Mouse (Mus musculus): ENCODE results near the gene Ppp1r13l. TPM values are rescaled to one million over a fixed set of nuclear protein-coding genes. Genes with fewer than 3 reads are reported as not detected.

Ppp1r13l gene
- polyA plus RNA-seq, 1 experiment from 2014 or later, result 3.0 TPM

DNA sequence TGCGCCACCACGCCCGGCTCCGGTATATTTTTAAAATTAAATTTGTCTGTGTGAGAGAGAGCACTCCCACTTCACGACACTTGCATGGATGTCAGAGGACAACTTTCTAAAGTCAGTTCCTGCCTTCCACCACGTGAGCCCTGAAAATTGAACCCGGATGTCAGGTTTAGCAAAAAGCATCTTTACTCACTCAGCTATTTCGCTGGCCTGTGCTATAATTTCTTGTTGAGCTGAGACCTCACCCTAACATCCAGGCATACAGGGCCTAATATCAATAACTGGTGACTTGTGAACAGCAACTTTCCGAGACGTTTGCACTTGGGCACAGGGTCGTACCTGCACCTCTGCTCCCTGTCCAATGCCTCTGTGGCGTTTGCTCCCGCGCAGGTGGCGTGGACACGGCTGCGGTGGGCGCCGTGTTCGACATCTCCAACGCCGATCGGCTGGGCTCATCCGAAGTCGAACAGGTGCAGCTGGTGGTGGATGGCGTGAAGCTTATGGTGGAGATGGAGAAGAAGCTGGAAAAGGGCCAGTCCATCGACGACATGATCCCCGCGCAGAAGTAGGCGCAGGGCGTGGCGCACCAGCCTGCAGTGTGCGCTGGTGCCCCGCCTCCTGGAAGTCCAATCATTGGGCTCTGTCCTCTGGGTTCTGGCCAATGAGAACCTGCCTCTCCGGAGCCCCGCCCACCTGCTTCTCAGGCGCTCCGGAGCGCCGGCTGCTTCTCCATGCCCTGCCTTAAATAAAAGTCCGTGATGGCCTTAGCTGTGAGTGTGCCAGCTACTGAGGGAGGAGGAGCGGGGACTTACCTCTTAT, 61.5 kb downstream of the Ppp1r13l start:
- peak; percentile 96 for DNase-seq (ENCODE audit: low spot score)
- no peak for TF ChIP-seq CTCF (IDR thresholded peaks at IDR 0.05; ENCODE audit: low read depth)

DNA sequence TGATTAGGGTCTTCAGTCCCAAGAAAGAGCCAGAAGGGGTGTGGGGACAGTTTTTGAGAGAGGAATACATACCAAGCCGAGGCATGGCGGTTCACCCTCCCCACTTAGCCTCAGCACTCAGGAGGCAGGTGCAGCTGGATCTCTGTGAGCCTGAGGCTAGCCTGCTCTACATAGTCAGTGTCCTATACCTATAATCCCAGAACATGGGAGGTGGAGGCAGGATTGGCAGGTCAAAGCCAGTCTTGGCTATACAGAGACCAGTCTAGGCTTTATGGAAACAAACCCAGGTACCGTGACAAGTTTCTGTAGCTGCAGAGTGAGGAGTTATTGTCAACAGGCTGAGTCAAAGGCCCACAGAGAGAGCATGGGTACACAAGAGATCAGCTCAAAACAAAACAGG, 63.5 kb downstream of the Ppp1r13l start:
- Histone ChIP-seq H3K4me2 (ENCODE audit: low read length) (no peak overlapping the region), H3K4me3 (replicated peaks; ENCODE audit: low read depth, low read length) (no peak overlapping the region), H3K27ac (no peak overlapping the region), H3K4me1 (replicated peaks; ENCODE audit: insufficient read depth, low read length) (no peaks in the 10 kb centered on the region; the same call in 1 of the 2 replicates), H3K27me3 (ENCODE audit: insufficient read depth, low read length) (peaks cover 15% of the 10 kb centered on the region), H3K9ac (ENCODE audit: low read depth, low read length) (no peak overlapping the region), H3K9me3 (replicated peaks; ENCODE audit: low read length) (no peaks in the 10 kb centered on the region), H3K36me3 (ENCODE audit: insufficient read depth, low read length) (peaks cover 21% of the 10 kb centered on the region)
- ATAC-seq (replicated peaks; ENCODE audit: low FRiP score, low read depth), result no peak
- TF ChIP-seq CTCF (IDR thresholded peaks at IDR 0.05; ENCODE audit: low read depth), result no peak
- no peak for DNase-seq (ENCODE audit: low spot score)
- 88% methylated on average over 3 of the region's 3 CpGs for WGBS

More for the DNA sequence above, 61.5 kb downstream of the Ppp1r13l start:
- peaks cover 15% of the 10 kb centered on the region for H3K27me3 ChIP-seq (ENCODE audit: insufficient read depth, low read length)
- WGBS, result 14% methylated on average over 43 of the region's 43 CpGs
- no peaks in the 10 kb centered on the region; the same call in 1 of the 2 replicates for H3K4me1 ChIP-seq (replicated peaks; ENCODE audit: insufficient read depth, low read length)
- H3K9ac ChIP-seq (ENCODE audit: low read depth, low read length), result no peak overlapping the region
- H3K36me3 ChIP-seq (ENCODE audit: insufficient read depth, low read length), result peaks cover 11% of the 10 kb centered on the region
- H3K4me2 ChIP-seq (ENCODE audit: low read length), result peak overlapping the region; percentile 57
- H3K9me3 ChIP-seq (replicated peaks; ENCODE audit: low read length), result no peaks in the 10 kb centered on the region
- ATAC-seq (replicated peaks; ENCODE audit: low FRiP score, low read depth), result peak; percentile 93
- no peak overlapping the region for H3K27ac ChIP-seq
- H3K4me3 ChIP-seq (replicated peaks; ENCODE audit: low read depth, low read length), result peak overlapping the region; percentile 16; the same call in 1 of the 2 replicates

DNA sequence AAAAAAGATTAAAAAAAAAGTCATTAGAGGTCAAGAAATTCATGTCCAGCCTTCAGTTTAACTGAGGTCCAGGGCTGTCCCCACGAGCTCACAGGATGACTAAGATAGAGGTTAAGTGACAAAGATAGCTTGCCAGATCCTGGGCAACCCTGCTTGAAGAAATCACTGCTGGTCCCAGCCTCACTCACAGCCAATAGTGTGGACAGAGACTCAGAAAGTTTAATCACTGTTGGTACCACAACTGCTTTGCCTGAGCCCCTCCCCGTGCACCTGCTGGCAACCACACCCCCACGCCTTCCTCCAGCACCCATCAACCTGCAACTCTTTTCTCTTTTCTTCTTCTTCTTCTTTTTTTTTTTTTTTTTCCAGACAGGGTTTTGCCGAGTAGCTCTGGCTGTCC, 64.5 kb downstream of the Ppp1r13l start:
- ATAC-seq (replicated peaks; ENCODE audit: low FRiP score, low read depth), result no peak
- Histone ChIP-seq H3K4me2 (ENCODE audit: low read length) (no peak overlapping the region), H3K4me1 (replicated peaks; ENCODE audit: insufficient read depth, low read length) (no peaks in the 10 kb centered on the region; the same call in 1 of the 2 replicates), H3K9me3 (replicated peaks; ENCODE audit: low read length) (no peaks in the 10 kb centered on the region), H3K27ac (no peak overlapping the region), H3K36me3 (ENCODE audit: insufficient read depth, low read length) (peaks cover 31% of the 10 kb centered on the region), H3K9ac (ENCODE audit: low read depth, low read length) (no peak overlapping the region), H3K27me3 (ENCODE audit: insufficient read depth, low read length) (peaks cover 13% of the 10 kb centered on the region), H3K4me3 (replicated peaks; ENCODE audit: low read depth, low read length) (no peak overlapping the region)
- TF ChIP-seq CTCF (IDR thresholded peaks at IDR 0.05; ENCODE audit: low read depth), result no peak
- no peak for DNase-seq (ENCODE audit: low spot score)
- WGBS, result 53% methylated on average over 4 of the region's 4 CpGs

DNA sequence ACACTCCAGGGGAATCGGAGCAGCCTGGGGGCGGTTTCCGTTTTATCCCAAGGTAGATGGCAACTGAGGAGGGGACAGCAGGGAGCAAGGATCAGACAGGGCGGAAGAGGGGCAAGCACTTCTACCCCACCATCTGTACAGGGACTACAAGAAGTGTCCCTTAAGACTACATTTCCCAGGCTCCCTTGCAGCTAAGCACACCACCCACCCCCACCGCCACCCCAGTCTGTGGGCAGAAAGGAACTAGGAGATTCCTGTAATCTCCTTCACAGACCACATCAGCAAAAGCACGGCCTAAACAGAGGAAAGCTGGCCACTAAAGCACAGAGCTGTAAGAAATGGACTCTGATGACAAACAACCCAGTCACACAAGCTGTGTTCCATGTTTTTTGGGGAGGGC, 66.8 kb downstream of the Ppp1r13l start:
- Histone ChIP-seq H3K4me3 (replicated peaks; ENCODE audit: low read depth, low read length) (no peak overlapping the region), H3K27ac (no peak overlapping the region), H3K9me3 (replicated peaks; ENCODE audit: low read length) (no peaks in the 10 kb centered on the region), H3K4me2 (ENCODE audit: low read length) (no peak overlapping the region), H3K27me3 (ENCODE audit: insufficient read depth, low read length) (no peaks in the 10 kb centered on the region), H3K9ac (ENCODE audit: low read depth, low read length) (no peak overlapping the region), H3K36me3 (ENCODE audit: insufficient read depth, low read length) (peaks cover 45% of the 10 kb centered on the region), H3K4me1 (replicated peaks; ENCODE audit: insufficient read depth, low read length) (no peaks in the 10 kb centered on the region)
- DNase-seq (ENCODE audit: low spot score) (no peak), ATAC-seq (replicated peaks; ENCODE audit: low FRiP score, low read depth) (no peak)
- 77% methylated on average over 6 of the region's 6 CpGs for WGBS
- no peak for TF ChIP-seq CTCF (IDR thresholded peaks at IDR 0.05; ENCODE audit: low read depth)

DNA sequence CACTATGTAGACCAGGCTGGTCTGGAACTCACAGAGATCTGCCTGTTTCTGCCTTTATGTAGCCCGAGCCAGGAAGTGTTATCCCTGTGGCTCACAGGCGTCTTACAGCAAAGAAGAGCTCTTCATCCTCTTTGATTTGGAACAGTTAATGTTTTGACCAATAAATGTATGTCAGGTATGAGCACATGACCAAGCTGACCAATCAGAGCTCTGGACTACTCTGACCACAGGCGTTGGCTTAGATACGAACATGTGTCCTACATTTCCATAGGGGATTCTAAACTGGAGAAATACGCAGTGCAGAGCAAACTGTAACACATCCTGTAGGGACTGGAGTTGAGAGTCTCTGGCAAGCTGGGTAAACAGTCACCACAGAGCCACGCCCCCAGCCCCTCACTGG, 67.3 kb downstream of the Ppp1r13l start:
- no peak overlapping the region for H3K4me3 ChIP-seq (replicated peaks; ENCODE audit: low read depth, low read length)
- H3K9me3 ChIP-seq (replicated peaks; ENCODE audit: low read length), result no peaks in the 10 kb centered on the region
- no peaks in the 10 kb centered on the region for H3K27me3 ChIP-seq (ENCODE audit: insufficient read depth, low read length)
- no peak for ATAC-seq (replicated peaks; ENCODE audit: low FRiP score, low read depth)
- H3K4me1 ChIP-seq (replicated peaks; ENCODE audit: insufficient read depth, low read length), result no peaks in the 10 kb centered on the region
- no peak for DNase-seq (ENCODE audit: low spot score)
- H3K27ac ChIP-seq, result no peak overlapping the region
- no peak for TF ChIP-seq CTCF (IDR thresholded peaks at IDR 0.05; ENCODE audit: low read depth)
- no peak overlapping the region for H3K9ac ChIP-seq (ENCODE audit: low read depth, low read length)
- no peak overlapping the region for H3K4me2 ChIP-seq (ENCODE audit: low read length)
- peaks cover 50% of the 10 kb centered on the region for H3K36me3 ChIP-seq (ENCODE audit: insufficient read depth, low read length)
- 91% methylated on average over 6 of the region's 6 CpGs for WGBS

MicroRNA genes within 50 kb of the gene (microRNA counts, 519-probe panel; counts per million panel counts)
- microRNA mmu-miR-343, result 330 counts per million, percentile 68 among the panel's probes with 10 or more counts

Small RNA genes lying within 50 kb of the gene (microRNA-seq; reads per million reads assigned to microRNA genes)
- gene Mir343, result not detected

Other genes starting within 250 kb of the Ppp1r13l start
- 2.0 TPM in 2 replicates for gene Gm4969, start 241.4 kb upstream of the Ppp1r13l start, polyA plus RNA-seq (2015; fragmentation: Nextera tagmentation; extraction: Ambion mirVana)
- gene Fbxo46, start 239.9 kb upstream of the Ppp1r13l start, polyA plus RNA-seq (2015; fragmentation: Nextera tagmentation; extraction: Ambion mirVana), result 12.1 and 13.0 TPM in 2 replicates
- 13.3 and 15.4 TPM in 2 replicates for gene Qpctl, start 210.5 kb upstream of the Ppp1r13l start, polyA plus RNA-seq (2015; fragmentation: Nextera tagmentation; extraction: Ambion mirVana)
- gene Snrpd2, start 210.0 kb upstream of the Ppp1r13l start, polyA plus RNA-seq (2015; fragmentation: Nextera tagmentation; extraction: Ambion mirVana), result 119 and 127 TPM in 2 replicates
- 0.08 and 0.09 TPM in 2 replicates for gene Gipr, start 193.6 kb upstream of the Ppp1r13l start, polyA plus RNA-seq (2015; fragmentation: Nextera tagmentation; extraction: Ambion mirVana)
- 10.6 and 13.1 TPM in 2 replicates for gene Eml2, start 183.3 kb upstream of the Ppp1r13l start, polyA plus RNA-seq (2015; fragmentation: Nextera tagmentation; extraction: Ambion mirVana)
- 5.1 and 5.2 TPM in 2 replicates for gene Gpr4, start 147.2 kb upstream of the Ppp1r13l start, polyA plus RNA-seq (2015; fragmentation: Nextera tagmentation; extraction: Ambion mirVana)
- 30.4 and 30.5 TPM in 2 replicates for gene Opa3, start 131.4 kb upstream of the Ppp1r13l start, polyA plus RNA-seq (2015; fragmentation: Nextera tagmentation; extraction: Ambion mirVana)
- 89.4 and 94.4 TPM in 2 replicates for gene Vasp, start 87.9 kb upstream of the Ppp1r13l start, polyA plus RNA-seq (2015; fragmentation: Nextera tagmentation; extraction: Ambion mirVana)
- 0.18 TPM in 1 of 2 replicates, not detected in the other for gene Ppm1n, start 79.7 kb upstream of the Ppp1r13l start, polyA plus RNA-seq (2015; fragmentation: Nextera tagmentation; extraction: Ambion mirVana)
- 7.3 and 7.4 TPM in 2 replicates for gene Rtn2, start 77.1 kb upstream of the Ppp1r13l start, polyA plus RNA-seq (2015; fragmentation: Nextera tagmentation; extraction: Ambion mirVana)
- gene Fosb, start 49.7 kb upstream of the Ppp1r13l start, polyA plus RNA-seq (2015; fragmentation: Nextera tagmentation; extraction: Ambion mirVana), result 0.11 TPM in 2 replicates
- 68.4 and 68.8 TPM in 2 replicates for gene Ercc1, start 15.0 kb upstream of the Ppp1r13l start, polyA plus RNA-seq (2015; fragmentation: Nextera tagmentation; extraction: Ambion mirVana)
- gene Cd3eap, start 266 bp upstream of the Ppp1r13l start, polyA plus RNA-seq (2015; fragmentation: Nextera tagmentation; extraction: Ambion mirVana), result 16.7 and 17.7 TPM in 2 replicates
- gene Ercc2, start 22.3 kb downstream of the Ppp1r13l start, polyA plus RNA-seq (2015; fragmentation: Nextera tagmentation; extraction: Ambion mirVana), result 11.0 and 11.5 TPM in 2 replicates
- gene Klc3, start 44.4 kb downstream of the Ppp1r13l start, polyA plus RNA-seq (2015; fragmentation: Nextera tagmentation; extraction: Ambion mirVana), result 6.7 and 8.2 TPM in 2 replicates
- 1.0 and 1.2 TPM in 2 replicates for gene Ckm, start 45.0 kb downstream of the Ppp1r13l start, polyA plus RNA-seq (2015; fragmentation: Nextera tagmentation; extraction: Ambion mirVana)
- gene Mark4, start 99.1 kb downstream of the Ppp1r13l start, polyA plus RNA-seq (2015; fragmentation: Nextera tagmentation; extraction: Ambion mirVana), result 6.6 and 7.9 TPM in 2 replicates
- gene Exoc3l2, start 103.6 kb downstream of the Ppp1r13l start, polyA plus RNA-seq (2015; fragmentation: Nextera tagmentation; extraction: Ambion mirVana), result 6.7 and 8.0 TPM in 2 replicates
- gene Bloc1s3, start 148.6 kb downstream of the Ppp1r13l start, polyA plus RNA-seq (2015; fragmentation: Nextera tagmentation; extraction: Ambion mirVana), result 2.7 and 3.0 TPM in 2 replicates
- gene Trappc6a, start 148.6 kb downstream of the Ppp1r13l start, polyA plus RNA-seq (2015; fragmentation: Nextera tagmentation; extraction: Ambion mirVana), result 88.5 and 91.7 TPM in 2 replicates
- not detected in 2 replicates for gene Nkpd1, start 158.1 kb downstream of the Ppp1r13l start, polyA plus RNA-seq (2015; fragmentation: Nextera tagmentation; extraction: Ambion mirVana)
- gene Ppp1r37, start 203.3 kb downstream of the Ppp1r13l start, polyA plus RNA-seq (2015; fragmentation: Nextera tagmentation; extraction: Ambion mirVana), result 15.3 and 17.1 TPM in 2 replicates
- gene Zfp296, start 217.5 kb downstream of the Ppp1r13l start, polyA plus RNA-seq (2015; fragmentation: Nextera tagmentation; extraction: Ambion mirVana), result 0.17 and 0.34 TPM in 2 replicates
- gene Gemin7, start 217.8 kb downstream of the Ppp1r13l start, polyA plus RNA-seq (2015; fragmentation: Nextera tagmentation; extraction: Ambion mirVana), result 164 and 167 TPM in 2 replicates
- 33.5 and 35.1 TPM in 2 replicates for gene Clasrp, start 244.7 kb downstream of the Ppp1r13l start, polyA plus RNA-seq (2015; fragmentation: Nextera tagmentation; extraction: Ambion mirVana)

Data from kidney, postnatal 0 days (tissue).